Mouse (Mus musculus): ENCODE measurements around the gene Abtb2.

The Abtb2 gene

DNA sequence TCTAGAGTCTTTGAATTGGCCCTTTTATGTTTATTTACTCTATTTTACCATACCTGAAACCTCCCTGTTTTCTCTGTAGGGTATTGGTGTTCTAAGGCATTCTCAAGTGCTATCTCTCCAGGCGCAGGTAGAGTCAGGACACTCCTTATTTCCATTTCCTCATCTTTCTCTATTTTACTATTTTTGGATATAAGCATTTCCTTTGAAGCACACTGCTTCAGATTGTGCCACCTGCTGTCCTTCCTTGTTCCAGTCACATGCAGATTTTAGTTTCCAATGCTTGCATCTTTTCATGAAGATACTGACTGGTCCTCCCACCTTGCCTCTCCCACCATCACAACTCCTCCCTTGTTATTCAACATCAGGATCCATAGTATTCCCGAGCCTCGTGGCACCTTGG lies 47.8 kb downstream of the Abtb2 start:
- DNase-seq (ENCODE audit: extremely low read depth, low read depth, low spot score), result no peak

DNA sequence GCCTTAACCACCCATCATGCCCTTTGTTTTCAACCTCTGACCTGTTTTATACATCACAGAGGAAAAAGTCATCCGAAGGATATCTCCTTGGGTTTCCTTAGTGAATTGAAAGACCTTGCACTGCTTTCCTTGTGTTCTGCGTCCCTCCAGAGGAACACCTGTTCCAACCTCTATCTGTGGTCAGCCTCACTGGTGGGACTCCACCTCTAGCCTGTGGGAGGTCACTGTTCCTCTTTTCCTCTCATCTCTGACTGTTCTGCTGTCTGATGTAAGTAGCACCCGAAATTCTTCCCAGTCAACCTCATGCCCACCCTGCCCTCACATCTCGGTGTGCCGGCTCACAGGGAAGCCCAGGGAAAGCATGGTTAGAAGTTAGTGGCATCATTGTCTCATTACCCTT lies 48.9 kb downstream of the Abtb2 start:
- DNase-seq (ENCODE audit: extremely low read depth, low read depth, low spot score), result no peak

DNA sequence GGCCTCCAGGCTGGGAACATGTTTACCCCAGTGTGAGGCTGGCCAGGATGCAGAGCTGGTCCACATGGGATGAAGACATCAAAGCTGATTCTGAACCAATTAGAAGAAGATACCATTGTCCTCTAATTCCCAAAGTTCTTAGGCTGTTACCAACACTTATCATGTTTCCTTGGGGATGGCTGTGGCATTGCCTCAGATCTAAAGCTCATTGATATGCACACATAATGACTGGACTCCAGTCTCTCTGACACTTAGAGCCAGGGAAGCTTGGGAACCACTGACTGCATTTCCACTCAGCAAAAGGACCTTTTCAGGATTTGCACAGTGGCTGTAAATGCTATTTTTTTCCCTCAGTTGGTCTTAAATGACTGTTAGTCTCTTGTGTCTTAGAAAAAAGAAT lies 52.3 kb downstream of the Abtb2 start:
- no peak for DNase-seq (ENCODE audit: extremely low read depth, low read depth, low spot score)

DNA sequence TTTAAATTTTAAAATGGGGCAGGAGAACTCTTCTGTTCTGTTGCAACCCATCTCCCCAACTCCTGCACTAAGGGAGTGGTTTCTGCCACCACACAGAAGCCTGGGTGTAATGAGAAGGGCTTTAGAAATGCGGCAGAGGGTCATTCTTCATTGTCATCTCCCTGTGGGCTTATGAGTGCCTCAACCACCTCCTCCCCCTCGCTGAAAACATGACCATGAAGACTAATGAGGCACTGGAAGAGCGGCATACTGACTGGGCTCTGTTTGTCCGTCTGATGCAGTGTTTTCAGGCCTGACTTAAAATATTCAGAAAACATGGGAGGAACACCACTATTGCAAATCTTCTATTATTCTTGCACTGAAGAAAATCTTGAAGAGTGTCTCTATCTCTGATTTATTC lies 56.8 kb downstream of the Abtb2 start:
- no peak for DNase-seq (ENCODE audit: extremely low read depth, low read depth, low spot score)

DNA sequence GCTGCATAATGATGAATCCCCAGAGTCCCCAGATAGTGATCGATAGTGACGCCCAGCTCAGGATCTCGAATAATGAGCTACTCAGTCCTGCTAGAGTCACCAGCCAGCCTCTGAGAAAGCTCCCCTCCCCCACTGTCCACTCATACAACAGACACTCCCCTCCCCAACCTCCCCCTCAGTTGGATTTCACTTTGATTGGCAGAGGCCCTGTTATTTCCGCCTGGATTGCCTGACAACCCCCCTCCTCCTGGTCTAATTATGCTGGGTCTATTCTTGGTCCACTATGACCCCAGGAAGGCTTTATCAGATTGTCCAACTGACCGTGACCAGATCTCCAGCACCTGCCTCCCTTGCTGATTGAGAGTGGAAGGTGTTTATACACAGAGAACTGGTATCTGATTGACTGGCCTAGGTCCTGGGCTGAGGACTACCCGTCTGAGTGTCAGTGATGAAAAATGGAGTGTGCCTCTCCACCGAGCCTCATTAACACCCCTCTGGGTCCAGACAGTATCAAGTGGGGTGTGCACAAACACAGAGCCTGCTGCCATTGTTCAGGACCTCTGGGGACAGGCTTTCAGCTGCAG lies 59.3 kb downstream of the Abtb2 start:
- DNase-seq (ENCODE audit: extremely low read depth, low read depth, low spot score), result no peak

DNA sequence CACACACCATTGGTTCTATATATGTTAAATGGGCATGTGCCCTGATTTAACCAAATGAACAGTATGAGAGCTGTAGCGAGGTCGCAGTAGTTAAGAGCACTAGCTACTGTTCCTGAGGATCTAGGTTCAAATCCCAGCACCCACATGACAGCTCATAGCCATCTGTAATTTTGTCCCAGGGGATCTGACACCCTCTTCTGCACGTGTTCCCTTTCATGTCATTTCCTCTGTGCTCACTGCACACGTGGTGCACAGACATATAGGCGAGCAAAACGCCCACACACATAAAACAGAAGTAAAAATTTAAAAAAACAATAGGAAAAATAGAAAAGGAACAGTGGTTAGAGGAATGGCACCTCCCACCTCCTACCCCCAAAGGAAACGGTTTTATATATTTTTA lies 61.0 kb downstream of the Abtb2 start:
- DNase-seq (ENCODE audit: extremely low read depth, low read depth, low spot score), result no peak

DNA sequence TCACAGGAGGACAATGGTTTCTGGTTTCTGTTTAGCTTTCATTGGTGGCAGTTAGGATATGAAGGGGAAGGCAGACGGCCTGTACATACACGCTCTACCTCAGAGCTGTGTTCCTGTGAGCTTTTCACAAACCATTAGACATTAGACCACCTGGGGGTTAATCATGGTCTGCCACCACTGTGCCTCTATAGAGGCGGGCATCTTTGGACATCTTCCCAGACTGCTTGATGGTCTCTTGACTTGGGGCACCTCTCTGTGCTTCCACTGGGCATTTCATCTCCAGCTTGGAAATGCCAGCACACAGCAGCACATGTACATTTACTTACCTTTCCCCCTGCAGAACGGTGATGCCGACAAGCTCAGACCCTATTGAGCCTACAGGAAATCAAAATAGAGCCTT lies 63.8 kb downstream of the Abtb2 start:
- DNase-seq (ENCODE audit: extremely low read depth, low read depth, low spot score), result no peak

DNA sequence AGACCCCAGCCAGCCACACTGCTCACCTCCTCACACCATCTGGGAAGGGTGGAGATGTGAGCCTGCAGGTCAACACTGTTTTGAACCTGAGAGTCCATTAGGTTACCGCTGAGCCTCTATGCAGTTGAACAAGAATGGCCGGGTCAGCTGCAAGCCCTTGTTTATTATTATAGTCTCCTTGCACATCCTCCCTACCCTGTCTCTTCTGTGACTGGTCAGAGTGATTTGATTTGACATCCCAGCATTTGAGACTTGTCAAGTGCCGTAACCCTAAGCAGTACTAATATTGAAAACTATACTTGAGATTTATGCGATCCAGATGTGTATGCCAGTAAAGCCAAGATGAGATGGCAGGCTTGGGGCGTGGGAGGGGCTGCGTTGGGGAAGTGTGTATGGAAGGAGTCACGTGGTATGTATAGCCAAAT lies 65.2 kb downstream of the Abtb2 start:
- DNase-seq (ENCODE audit: extremely low read depth, low read depth, low spot score), result no peak

DNA sequence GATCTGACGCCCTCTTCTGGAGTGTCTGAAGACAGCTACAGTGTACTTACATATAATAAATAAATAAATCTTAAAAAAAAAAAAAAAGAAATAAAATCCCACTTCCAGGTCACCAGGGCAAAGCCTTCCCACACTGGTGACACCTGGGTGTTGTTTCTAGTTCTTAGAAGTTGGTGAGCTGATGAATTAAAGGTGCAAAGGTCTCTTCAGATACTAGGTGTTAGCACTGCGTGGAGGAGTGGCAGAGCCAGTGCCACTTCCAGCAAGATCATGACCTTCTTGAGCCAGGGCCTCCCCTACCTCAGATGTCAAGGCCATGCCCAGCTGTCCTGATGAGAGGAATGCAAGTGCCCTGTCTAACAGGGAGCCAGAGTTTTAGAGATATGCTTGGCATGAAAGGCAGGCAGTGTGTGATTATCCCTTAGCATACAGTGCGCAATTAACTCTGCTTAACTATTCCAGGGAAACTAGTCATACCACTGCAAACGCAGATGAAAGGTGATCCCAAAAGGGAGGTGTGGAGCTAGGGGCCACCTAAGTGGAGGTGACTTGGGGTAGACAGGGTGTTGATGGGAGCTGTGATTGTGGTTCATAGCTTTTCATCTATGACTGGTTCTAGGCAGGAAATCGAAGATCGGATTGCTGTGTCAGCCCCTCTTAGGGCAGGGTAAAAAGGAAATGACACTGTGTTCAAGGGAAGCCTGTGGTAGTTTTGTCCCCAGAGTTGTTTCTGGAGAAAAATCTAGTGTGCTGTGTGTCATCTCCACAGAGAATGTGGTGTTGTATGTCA lies 66.2 kb downstream of the Abtb2 start:
- DNase-seq (ENCODE audit: extremely low read depth, low read depth, low spot score), result no peak

DNA sequence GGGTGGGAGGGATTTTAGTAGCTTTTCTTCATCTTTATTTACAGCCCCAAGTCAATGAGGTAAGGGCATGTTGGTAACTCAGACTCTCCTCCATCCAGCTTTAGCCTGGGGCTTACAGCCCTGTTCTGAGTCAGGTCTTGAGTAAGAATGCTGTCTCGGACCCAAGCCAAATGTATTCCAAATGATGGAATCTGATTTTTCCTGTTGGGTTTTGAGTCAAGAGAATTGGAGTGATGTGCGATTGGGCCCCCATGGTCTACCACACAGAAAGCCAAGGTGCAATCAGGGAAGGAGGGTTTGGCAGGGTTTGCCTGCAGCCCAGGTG lies 66.8 kb downstream of the Abtb2 start:
- DNase-seq (ENCODE audit: extremely low read depth, low read depth, low spot score), result no peak

DNA sequence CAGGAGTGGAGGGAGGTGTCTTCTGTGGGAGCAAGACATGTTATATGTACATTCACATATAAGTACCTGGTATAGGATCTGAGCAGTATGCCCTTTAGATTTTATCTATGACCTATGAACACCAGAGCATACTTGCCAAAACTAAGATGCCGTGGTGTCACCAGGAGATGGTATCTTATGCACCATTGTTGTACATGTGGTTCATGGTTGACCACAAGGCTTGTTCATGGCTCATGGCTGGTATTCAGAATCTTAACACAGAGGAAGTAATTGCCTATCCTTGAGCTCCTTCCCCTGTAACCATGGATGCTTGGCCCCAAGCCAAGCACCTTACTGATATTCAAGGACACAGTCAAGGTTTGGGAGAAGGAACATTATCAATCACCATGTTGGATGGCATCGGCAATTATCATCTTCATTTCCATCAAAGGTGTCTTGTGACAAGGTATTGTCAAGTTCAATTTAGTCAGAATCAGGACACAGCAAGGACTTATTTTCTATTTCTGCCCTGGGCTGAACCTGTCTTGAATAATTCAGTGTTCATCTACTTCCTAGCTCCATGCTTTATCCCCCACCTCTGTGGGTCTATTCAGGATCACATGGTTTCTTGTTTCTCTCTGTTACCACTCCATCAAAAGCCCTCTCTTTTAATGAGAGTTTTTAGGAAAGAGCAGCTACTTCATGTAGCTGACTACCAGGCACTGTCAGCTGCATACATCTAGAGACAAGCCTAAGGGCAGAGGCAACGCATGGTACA lies 69.8 kb downstream of the Abtb2 start:
- no peak for DNase-seq (ENCODE audit: extremely low read depth, low read depth, low spot score)

DNA sequence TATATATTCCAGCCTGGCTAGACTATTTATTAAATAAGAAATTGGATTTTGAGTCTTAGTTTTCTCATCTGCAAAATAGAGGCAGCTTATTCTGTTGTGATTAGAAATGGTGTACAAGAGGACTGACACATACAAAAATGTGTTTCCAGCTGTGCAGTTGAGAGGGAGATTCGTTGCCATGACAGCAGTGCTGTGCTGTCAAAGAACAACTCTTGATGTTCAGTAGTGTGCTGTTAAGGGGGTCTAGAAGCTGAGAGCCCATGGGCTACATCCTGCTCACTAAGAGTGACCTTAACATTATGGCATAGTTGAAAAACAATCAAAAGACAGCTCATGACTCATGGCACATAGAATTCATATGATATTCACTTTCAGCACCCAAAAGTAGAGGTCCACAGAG lies 71.3 kb downstream of the Abtb2 start:
- DNase-seq (ENCODE audit: extremely low read depth, low read depth, low spot score), result no peak

DNA sequence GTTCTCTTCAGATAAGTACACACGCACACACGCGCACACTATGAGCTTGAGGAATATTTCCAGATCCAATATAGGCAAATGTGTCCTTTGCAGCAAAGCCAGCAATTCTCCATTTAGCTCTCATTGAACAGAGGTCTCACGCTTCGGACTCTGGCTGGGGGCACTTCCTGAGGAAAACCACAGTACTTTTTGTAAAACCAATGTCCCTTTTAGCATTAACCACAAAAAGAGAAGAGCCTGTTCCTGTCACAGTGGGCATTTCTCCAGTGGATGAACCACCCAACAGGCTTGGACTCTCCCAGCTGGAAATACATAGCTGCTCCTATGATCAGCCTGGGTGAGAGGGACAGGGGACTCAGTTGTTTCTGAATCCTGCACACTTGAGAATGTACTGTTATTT lies 71.8 kb downstream of the Abtb2 start:
- no peak for DNase-seq (ENCODE audit: extremely low read depth, low read depth, low spot score)

DNA sequence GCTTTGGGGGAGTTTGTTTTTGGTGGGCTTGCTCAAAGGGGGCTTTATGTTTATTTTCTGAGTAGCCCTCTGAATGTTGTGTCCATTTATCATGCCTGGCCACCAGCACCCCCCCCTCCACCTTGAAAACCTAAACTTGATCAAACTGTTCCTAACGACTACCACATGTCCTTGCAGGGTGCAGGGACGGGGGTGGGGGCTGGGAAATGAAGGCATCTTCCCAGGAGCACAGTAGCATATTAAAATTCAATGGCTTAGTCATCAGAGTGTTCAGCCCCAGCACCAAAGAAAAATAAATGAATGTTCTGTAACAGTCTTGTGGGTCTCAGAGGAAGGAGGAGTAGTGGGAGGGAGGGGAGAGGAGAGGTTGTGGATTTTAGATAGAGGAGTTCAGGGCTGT lies 73.6 kb downstream of the Abtb2 start:
- no peak for DNase-seq (ENCODE audit: extremely low read depth, low read depth, low spot score)

DNA sequence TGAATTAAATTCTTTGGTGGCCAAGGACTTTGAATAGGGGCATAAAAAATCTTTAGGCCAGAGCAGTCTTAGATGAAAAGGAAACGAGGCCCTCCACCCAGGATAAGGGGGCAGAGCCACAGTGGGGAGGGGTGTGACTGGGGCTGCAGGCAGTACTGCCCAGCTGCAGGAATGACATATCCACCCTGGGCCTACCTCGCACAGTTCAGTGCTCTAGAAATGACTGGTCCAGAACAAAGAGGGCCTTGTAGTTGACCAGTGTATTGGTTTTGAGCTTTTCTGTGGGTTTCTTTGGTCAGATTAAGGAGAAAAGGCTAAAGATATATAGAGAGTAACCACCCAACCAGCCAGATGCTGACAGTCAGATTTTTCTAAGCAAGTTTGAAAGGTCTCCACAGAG lies 74.8 kb downstream of the Abtb2 start:
- DNase-seq (ENCODE audit: extremely low read depth, low read depth, low spot score), result no peak

DNA sequence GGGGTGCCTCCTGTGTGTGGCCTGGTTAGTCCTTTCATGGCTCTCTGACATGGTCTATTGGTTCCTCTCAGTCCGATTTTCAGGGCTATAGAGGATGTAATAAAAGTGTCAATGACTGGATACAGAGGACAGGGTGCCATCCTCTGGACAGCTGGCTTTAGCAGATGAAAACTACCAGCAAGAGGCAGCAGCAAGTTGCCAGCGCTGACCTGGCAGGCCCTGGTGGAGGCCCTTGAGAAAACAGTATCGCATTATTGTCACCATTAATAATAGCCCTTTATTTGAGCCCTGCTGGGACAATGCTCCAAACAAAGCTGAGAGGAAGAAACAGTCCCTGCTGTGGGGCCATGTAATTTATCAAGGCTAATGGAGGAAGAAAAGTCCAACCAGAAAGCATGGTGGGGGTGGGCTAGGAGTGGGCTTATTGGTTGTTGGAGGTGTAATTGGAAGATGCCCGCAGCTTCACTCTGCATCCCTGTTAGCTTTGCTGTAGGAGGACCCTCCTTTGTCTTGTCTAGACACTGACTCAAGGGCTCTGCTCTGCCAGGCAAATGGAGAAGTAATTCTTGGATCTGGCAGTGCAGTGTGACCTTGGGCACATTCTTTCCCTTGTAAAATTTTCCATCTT lies 77.6 kb downstream of the Abtb2 start:
- DNase-seq (ENCODE audit: extremely low read depth, low read depth, low spot score), result no peak

DNA sequence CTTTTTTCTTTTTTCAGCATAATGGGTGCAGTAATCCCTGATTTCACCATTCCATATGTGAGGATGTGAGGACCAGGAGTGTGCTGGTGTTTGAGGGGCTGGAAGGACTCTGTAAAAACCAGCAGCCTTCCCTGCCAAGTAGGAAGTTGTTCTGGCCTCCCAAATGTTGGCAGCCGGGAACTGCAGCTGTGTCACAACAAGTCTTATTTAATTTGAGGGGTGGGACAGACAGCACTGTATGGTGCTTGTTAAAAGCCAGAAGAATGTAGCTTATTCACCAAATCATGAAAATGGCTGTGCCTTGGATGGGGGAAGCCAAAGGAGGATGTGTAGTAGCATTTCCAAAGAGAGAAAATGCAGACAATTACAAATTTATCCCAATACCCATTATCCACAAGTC lies 78.3 kb downstream of the Abtb2 start:
- DNase-seq (ENCODE audit: extremely low read depth, low read depth, low spot score), result no peak

DNA sequence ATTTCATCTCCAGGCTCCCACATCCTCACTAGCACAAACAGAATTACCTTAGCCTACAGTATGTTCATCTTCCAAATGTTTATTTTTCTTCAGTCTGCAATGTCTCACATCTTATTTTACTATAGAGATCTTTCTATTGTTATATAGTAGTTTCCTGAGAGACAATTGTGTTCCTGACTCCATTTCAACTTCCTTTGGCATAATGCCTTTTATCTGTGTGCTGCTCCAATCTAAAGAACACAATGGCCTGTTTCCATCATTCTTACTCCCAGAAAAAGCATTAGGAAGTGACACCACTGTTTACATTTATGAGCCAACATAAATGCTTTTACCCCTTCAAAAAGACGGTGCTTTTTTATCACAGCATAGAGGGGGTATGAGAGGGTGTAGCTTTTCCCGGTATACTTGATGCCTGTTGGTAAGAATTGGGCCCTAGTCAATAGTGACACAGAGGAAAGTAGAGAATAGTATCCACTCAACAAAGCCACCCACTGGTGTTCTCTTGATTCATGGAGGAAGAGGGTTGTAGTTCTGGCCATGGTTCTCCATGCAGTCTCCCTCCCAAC lies 84.3 kb downstream of the Abtb2 start:
- DNase-seq (ENCODE audit: extremely low read depth, low read depth, low spot score), result no peak

DNA sequence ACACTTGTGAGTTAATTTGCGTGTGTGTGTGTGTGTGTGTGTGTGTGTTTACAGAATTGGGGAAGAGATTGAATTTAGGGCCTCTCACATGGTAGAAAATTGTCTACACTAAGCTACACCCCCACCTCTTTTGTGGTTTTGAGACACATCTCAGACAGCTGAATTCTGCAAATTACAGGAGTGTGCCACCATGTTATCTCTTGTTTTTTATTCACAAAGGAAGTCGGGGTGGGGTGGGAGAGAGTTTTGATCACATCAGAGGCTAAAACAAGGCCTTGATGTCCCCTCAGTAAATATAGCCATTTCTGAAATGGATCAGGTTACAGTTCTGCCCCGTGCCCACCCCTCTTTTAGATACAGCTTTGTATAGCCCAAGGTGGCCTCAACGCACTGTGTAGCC lies 86.0 kb downstream of the Abtb2 start:
- DNase-seq (ENCODE audit: extremely low read depth, low read depth, low spot score), result no peak

DNA sequence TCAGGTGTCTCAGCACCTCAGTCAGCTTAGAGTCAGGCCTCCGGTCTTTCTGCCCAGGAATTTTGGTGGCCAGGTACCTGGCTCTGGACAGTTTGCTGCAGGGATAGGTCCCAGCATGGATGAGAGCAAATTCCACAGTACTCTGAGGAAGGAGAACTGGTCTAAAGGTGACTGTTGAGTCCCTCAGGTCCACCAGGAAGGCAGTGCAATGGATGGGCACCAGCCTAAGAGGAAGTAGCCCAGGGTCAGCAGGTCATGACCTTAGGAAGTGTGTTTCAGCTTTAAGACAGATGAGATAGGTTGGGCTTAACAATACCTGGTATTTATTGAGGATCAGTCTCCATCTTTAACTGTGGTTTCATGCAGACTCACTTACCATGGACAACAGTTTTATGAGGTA lies 88.9 kb downstream of the Abtb2 start:
- DNase-seq (ENCODE audit: extremely low read depth, low read depth, low spot score), result no peak

DNA sequence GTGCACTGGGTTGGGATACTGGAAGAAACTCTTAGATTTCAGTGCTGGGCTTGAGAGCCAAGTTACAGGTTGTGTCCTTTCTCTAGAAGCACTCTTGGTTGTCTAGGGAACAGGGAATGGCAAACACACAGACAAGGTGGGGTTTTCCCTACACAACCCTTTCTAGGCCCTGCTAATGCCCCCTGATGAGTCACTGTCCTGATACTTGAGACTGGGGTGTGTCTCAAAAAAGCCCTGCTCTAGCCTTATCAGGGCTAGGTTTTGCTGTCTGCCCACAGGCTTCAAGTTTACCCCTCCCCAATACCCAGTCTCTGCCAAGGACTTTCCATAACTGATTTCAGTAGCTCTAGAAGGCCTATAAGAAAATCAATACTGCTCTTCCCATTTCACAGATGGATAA lies 89.9 kb downstream of the Abtb2 start:
- no peak for DNase-seq (ENCODE audit: extremely low read depth, low read depth, low spot score)

DNA sequence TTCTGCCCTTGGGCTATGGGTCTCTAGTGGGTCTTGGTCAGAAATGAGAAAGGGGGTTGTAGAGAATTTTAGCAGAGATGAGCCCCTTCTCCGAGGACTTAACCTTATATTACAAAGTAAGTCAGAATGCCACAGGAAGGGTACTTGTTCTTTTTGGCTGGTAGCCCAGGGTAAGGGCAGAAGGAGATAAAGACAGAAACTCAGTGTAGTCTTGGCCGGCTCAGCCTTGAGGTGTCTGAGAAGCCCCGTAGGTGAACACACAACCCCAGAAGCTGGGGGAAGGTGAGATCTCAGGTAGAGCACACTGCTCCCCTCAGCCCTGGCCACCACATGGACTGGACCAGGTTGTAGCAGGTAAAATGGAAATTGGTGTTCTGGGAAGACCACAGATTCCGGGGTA lies 93.1 kb downstream of the Abtb2 start:
- DNase-seq (ENCODE audit: extremely low read depth, low read depth, low spot score), result no peak
